Mouse (Mus musculus) liver, embryonic 11.5 days (tissue): ENCODE measurements around the gene Sec24c. TPM values are rescaled to one million over a fixed set of nuclear protein-coding genes. Genes with fewer than 3 reads are reported as not detected.

Source experiments
- ATAC-seq: fragments of 200-750 bp; cut with Nextera tagmentation; replicated peaks from 2 replicates; pipeline ENCODE4 v1.8.0; 2017; ENCODE audit warnings: moderate number of reproducible peaks, mild to moderate bottlenecking, moderate TSS enrichment, moderate library complexity; ENCODE audit not compliant: low FRiP score
- DNase-seq: peaks from one replicate; pipeline ENCODE4 v3.0.0-alpha.2; 2017; ENCODE audit warnings: low spot score
- H3K27ac ChIP-seq: fragments of 300-500 bp; sonication (generic); 2 replicates; pipeline ENCODE4 v1.5.1; 2014; ENCODE audit warnings: mild to moderate bottlenecking, low read depth, low read length, control low read depth
- H3K27me3 ChIP-seq: fragments of 300-500 bp; sonication (generic); replicated peaks from 2 replicates; pipeline ENCODE4 v1.6.1; 2014; ENCODE audit warnings: low read length, mixed read lengths; ENCODE audit not compliant: control insufficient read depth, insufficient read depth
- H3K36me3 ChIP-seq: fragments of 300-500 bp; sonication (generic); 2 replicates; pipeline ENCODE4 v1.6.1; 2014; ENCODE audit warnings: mild to moderate bottlenecking, low read length, moderate library complexity, mixed read lengths; ENCODE audit not compliant: control insufficient read depth, insufficient read depth
- H3K4me1 ChIP-seq: fragments of 300-500 bp; sonication (generic); replicated peaks from 2 replicates; pipeline ENCODE4 v1.6.1; 2014; ENCODE audit warnings: low read length, mixed read lengths; ENCODE audit not compliant: control insufficient read depth, insufficient read depth
- H3K4me2 ChIP-seq: fragments of 300-500 bp; sonication (generic); 2 replicates; pipeline ENCODE4 v1.6.1; 2014; ENCODE audit warnings: mild to moderate bottlenecking, control low read depth, moderate library complexity
- H3K4me3 ChIP-seq: fragments of 300-500 bp; sonication (generic); 2 replicates; pipeline ENCODE4 v1.5.1; 2014; ENCODE audit warnings: low read depth, low read length, control low read depth
- H3K9ac ChIP-seq: fragments of 300-500 bp; sonication (generic); 2 replicates; pipeline ENCODE4 v1.6.1; 2014; ENCODE audit warnings: low read depth, low read length, control low read depth
- H3K9me3 ChIP-seq: fragments of 300-500 bp; sonication (generic); 2 replicates; pipeline ENCODE4 v1.6.1; 2016; ENCODE audit warnings: low read length, inconsistent platforms, mixed read lengths; ENCODE audit not compliant: control insufficient read depth
- WGBS: fragments of 180-500 bp; shearing (Covaris S2); extraction: QIAGEN DNeasy Blood & Tissue Kit; methylation state at CpG from one replicate; pipeline ENCODE4 v1.1.7; 2014; 5-methylcytosine and 5-hydroxymethylcytosine counted together
- polyA plus RNA-seq: library from polyadenylated mRNA; unstranded; fragments of >200 nt; fragmentation: Nextera tagmentation; extraction: Ambion mirVana; gene quantifications from 2 replicates; pipeline ENCODE4 v1.2.1, GENCODE M21; 2014

Gene Sec24c
- polyA plus RNA-seq, 1 experiment from 2014 or later = 85.5 TPM

DNA sequence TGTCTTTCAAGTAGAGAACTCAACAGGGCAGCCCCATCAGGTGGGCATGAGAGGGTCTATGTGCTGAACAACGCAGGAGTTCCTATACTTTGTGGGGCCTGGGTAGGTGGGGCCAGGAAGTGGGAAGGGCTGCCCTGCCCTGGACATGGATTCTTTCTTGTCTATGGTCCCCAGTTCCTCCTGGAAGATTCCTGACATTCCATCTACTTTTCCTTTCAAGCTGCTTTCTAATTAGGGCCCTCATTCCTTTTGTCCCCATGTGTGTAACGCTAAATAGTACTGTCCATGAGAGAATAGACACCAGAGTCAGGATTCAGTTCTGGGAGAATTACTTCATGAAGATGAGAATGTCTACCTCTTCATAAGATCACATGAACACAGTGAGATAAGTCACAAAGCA is 10.5 kb upstream of the Sec24c start:
- peaks cover 10% of the 10 kb centered on the region for H3K4me1 ChIP-seq
- 60% methylated on average over 2 of the region's 2 CpGs for WGBS
- H3K9me3 ChIP-seq = no peaks in the 10 kb centered on the region
- 0 out of 2 replicates have a peak overlapping the region, but pooled peaks have one; percentile 30 for H3K9ac ChIP-seq
- DNase-seq = no peak
- no peak overlapping the region for H3K4me3 ChIP-seq
- H3K36me3 ChIP-seq = no peaks in the 10 kb centered on the region
- H3K27ac ChIP-seq = no peak overlapping the region
- H3K4me2 ChIP-seq = no peak overlapping the region
- ATAC-seq = no peak
- H3K27me3 ChIP-seq = peaks cover 37% of the 10 kb centered on the region

DNA sequence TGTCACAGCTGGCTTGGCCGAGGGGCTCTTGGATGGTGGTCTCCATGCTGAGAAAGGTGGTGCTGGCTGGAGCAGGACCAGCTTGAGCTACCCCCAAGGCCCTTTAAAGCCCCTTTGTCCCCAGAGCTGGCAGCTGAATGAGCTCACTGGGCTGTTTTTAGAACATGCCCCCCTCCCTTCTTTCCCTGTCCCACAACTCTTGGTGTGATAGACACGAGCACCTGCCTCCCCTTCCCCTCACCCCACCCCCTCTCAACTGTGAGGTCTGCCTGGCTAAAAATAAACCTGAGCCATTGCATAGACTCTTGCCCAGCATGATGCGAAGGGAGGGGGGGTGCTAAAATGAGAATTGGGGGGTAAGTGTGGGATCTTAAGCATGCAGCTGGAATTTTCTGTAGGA is 9.7 kb upstream of the Sec24c start:
- no peak overlapping the region for H3K27ac ChIP-seq
- H3K4me2 ChIP-seq = no peak overlapping the region
- H3K36me3 ChIP-seq = no peaks in the 10 kb centered on the region
- H3K9me3 ChIP-seq = no peaks in the 10 kb centered on the region
- no peak for DNase-seq
- no peak overlapping the region for H3K4me3 ChIP-seq
- WGBS = 60% methylated on average over 3 of the region's 3 CpGs
- H3K27me3 ChIP-seq = peaks cover 40% of the 10 kb centered on the region
- peaks cover 10% of the 10 kb centered on the region for H3K4me1 ChIP-seq
- ATAC-seq = no peak
- no peak overlapping the region for H3K9ac ChIP-seq

DNA sequence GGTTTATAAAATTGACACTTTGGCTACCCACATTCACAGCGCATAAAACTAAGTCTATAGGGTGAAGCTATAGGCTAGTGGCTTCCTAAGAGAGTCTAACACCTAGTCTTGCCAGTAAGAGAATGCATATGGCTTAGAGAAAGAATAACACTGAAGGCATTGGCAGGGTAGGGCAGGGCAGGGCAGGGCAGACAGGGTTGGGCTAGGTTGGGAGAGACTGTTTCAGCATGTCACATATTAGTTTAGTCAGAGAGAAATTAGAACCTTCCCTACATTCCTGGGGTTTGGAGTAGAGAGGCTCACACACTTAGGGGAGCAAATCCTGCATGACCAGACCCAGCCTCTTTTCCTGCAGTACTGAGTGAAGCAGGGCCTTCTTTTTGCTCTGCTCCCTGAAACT is 6.6 kb upstream of the Sec24c start:
- H3K36me3 ChIP-seq = no peaks in the 10 kb centered on the region
- no peak for ATAC-seq
- no peak overlapping the region for H3K9ac ChIP-seq
- H3K27me3 ChIP-seq = peaks cover 26% of the 10 kb centered on the region
- H3K9me3 ChIP-seq = no peaks in the 10 kb centered on the region
- 63% methylated on average over 1 of the region's 1 CpGs for WGBS
- no peak overlapping the region for H3K27ac ChIP-seq
- no peak overlapping the region for H3K4me2 ChIP-seq
- no peak overlapping the region for H3K4me3 ChIP-seq
- no peaks in the 10 kb centered on the region for H3K4me1 ChIP-seq
- no peak for DNase-seq

DNA sequence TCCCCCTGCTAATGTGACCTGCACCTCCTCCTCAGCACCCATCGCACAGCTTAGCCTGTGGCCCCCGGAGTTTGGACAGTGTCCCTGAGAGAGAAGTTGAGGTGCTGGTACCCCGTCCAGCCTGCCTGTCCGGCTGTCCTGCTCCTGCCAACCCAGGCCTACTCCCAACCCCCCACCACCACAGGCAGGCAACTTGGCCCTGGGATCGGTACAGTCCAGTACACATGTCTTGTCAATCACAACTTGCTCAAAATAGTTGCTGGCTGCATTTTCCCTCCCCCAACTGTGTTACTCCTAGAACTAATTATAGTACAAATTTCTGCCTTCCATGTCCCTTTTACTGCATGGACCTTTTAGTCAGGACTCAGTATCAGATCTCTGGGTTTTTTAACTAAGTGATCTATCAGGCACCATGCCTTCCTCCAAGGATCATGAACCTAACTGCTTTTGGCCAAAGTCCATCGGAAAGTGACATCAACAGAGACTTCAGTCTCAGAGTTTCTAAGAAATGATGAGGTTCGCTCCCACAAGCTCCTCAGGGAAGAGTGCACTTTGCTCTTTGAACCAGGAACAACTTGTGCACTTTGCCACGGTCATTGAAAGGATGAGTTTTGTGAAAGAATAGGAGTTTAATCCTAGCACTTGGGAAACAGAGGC is 5.8 kb upstream of the Sec24c start, which contains the start of gene Synpo2l:
Gene Synpo2l, minus strand, starts transcription at position 201 of the 657 bp plus-strand sequence.
- Histone ChIP-seq H3K9ac (no peak within 1 kb of the TSS), H3K27me3 (peaks cover 18% of the 10 kb centered on the region), H3K27ac (no peak within 1 kb of the TSS), H3K4me2 (no peak within 1 kb of the TSS), H3K4me1 (no peaks in the 10 kb centered on the region), H3K4me3 (no peak within 1 kb of the TSS), H3K36me3 (no peaks in the 10 kb centered on the region), H3K9me3 (no peaks in the 10 kb centered on the region; the same call in 1 of the 2 replicates)
- WGBS = 72% methylated on average over 8 of the region's 8 CpGs
- ATAC-seq (no peak), DNase-seq (no peak)

DNA sequence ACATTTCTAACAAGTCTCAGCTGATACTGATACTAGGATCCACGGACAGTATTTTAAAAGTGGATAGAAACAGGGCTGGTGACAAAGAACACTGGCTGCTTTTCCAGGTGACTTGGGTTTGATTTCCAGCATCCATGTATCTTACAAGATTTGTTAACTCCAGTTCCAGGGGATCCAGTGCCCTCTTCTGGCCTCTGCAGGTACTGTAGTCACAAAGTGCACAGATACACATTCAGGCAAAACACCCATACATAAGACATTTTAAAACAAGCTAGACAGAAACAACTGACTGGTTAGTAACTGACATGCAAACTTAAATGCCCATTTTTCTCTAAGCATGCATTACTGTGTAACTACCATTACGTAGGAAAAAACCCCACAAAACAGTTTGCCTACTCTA is 1.1 kb upstream of the Sec24c start:
- no peak for DNase-seq

DNA sequence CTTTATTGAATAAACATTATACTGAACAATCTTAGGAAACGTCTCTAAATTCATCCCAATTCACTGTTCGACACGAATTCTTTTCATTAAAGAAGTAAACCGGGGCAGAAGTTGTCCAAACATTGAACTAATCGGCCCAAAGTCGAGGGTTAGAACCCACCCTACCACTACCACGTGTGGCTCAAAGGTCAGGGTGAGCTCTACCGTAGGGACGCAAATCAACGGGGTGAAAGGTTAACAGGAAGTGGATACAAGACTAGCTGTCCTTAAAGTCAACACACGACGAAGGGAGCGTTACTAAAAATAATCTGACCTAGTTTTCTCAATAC is 409 bp upstream of the Sec24c start:
- peaks cover 7% of the 10 kb centered on the region for H3K4me1 ChIP-seq
- no peaks in the 10 kb centered on the region; the same call in 1 of the 2 replicates for H3K9me3 ChIP-seq
- 0 out of 2 replicates have a peak, but pooled peaks cover 3% of the 10 kb centered on the region for H3K27me3 ChIP-seq
- 9% methylated on average over 13 of the region's 13 CpGs for WGBS
- H3K36me3 ChIP-seq = peaks cover 26% of the 10 kb centered on the region; the same call in 1 of the 2 replicates
- peak overlapping the region; percentile 85 for H3K4me3 ChIP-seq
- peak overlapping the region; percentile 85 for H3K4me2 ChIP-seq
- peak overlapping the region; percentile 92 for H3K27ac ChIP-seq
- ATAC-seq (peak; percentile 72), DNase-seq (peak; percentile 56)
- peak overlapping the region; percentile 53 for H3K9ac ChIP-seq

More for the DNA sequence above, 1.1 kb upstream of the Sec24c start:
- peaks cover 19% of the 10 kb centered on the region; the same call in 1 of the 2 replicates for H3K36me3 ChIP-seq
- H3K9me3 ChIP-seq = no peaks in the 10 kb centered on the region; the same call in 1 of the 2 replicates
- peaks cover 7% of the 10 kb centered on the region for H3K4me1 ChIP-seq
- H3K9ac ChIP-seq = no peak overlapping the region
- H3K27me3 ChIP-seq = 0 out of 2 replicates have a peak, but pooled peaks cover 3% of the 10 kb centered on the region
- no peak for ATAC-seq
- 84% methylated on average over 2 of the region's 2 CpGs for WGBS
- H3K4me3 ChIP-seq = no peak overlapping the region
- H3K4me2 ChIP-seq = peak overlapping the region; percentile 85
- H3K27ac ChIP-seq = peak overlapping the region; percentile 3; the same call in 1 of the 2 replicates

DNA sequence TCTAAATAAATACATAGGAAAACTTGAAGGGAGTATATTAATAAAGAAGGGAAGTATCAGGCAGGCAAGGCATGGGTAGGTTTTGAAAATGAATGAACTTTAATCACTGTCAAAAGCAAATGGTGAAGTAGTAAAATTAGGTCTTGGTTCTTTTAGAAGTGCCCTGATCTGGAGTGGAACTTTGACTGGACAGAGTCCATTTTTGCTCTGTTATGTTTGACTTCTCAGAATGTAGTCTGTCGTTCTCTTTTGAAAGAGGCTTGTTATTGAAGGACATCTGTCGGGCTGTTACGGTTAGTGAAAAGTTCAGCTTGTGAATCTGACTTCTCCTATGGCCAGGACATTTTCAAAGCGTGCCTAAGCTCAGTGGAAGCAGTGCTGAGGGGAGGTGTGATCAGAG is 3.8 kb downstream of the Sec24c start:
- Histone ChIP-seq H3K27me3 (no peaks in the 10 kb centered on the region), H3K27ac (no peak overlapping the region), H3K4me3 (no peak overlapping the region), H3K4me2 (no peak overlapping the region), H3K4me1 (peaks cover 7% of the 10 kb centered on the region), H3K9ac (no peak overlapping the region), H3K9me3 (no peaks in the 10 kb centered on the region; the same call in 1 of the 2 replicates), H3K36me3 (peaks cover 55% of the 10 kb centered on the region)
- 96% methylated on average over 4 of the region's 4 CpGs for WGBS
- DNase-seq = no peak
- ATAC-seq = no peak

DNA sequence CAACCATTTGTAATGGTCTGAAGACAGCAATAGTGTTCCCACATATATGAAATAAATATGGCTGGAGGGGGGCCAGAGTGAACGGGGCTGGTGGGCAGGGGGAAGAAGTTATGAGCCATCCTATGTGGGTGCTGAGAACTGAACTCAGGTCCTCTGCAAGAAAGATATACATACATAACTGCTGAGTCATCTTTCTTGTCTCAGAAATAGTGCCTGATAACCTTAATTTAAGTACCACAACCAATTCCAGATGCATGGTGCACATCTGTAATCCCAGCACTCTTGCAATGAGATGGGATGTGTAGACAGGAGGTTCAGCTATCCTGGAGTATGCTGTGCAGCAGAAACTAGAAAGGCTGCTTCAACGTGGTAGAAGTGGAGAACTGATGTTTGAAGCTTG is 7.6 kb downstream of the Sec24c start:
- ATAC-seq = no peak
- Histone ChIP-seq H3K4me3 (no peak overlapping the region), H3K27me3 (no peaks in the 10 kb centered on the region), H3K27ac (no peak overlapping the region), H3K9me3 (no peaks in the 10 kb centered on the region), H3K4me1 (no peaks in the 10 kb centered on the region), H3K36me3 (peaks cover 76% of the 10 kb centered on the region), H3K4me2 (no peak overlapping the region), H3K9ac (no peak overlapping the region)
- WGBS = 87% methylated on average over 2 of the region's 2 CpGs
- no peak for DNase-seq

DNA sequence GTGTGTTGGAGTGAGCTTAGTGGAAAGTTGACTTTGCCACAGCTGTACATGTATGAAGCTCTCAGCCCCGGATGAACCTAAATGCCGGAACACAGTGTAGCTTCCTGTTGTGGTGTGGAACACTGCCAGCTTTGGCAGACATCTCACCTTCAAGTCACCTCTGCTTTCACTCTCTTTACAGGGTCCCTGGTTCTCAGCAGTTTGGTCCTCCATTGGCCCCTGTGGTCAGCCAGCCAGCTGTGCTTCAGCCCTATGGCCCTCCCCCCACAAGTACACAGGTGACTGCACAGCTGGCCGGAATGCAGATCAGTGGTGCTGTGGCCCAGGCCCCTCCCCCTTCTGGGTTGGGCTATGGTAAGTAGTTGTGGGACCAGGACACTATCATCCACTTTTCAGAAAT is 8.4 kb downstream of the Sec24c start:
- H3K9ac ChIP-seq = no peak overlapping the region
- no peak overlapping the region for H3K27ac ChIP-seq
- no peak for DNase-seq
- WGBS = 77% methylated on average over 3 of the region's 3 CpGs
- H3K4me1 ChIP-seq = no peaks in the 10 kb centered on the region
- H3K36me3 ChIP-seq = peaks cover 78% of the 10 kb centered on the region
- no peak overlapping the region for H3K4me2 ChIP-seq
- no peaks in the 10 kb centered on the region for H3K9me3 ChIP-seq
- H3K4me3 ChIP-seq = no peak overlapping the region
- H3K27me3 ChIP-seq = no peaks in the 10 kb centered on the region
- peak; percentile 57; the same call in 1 of the 2 replicates for ATAC-seq
